Mouse (Mus musculus): ENCODE measurements around the gene Med31.
"Not testable (repeated sequence)": the region's sequence is repeated elsewhere in the genome, so short reads cannot be mapped to it uniquely, and the experiment has no call there.

The Med31 gene

GRCm38 (mm10) chr11:72203440-72203839, 12.0 kb downstream of the Med31 start:
- no peak for DNase-seq (ENCODE audit: low spot score)

DNA sequence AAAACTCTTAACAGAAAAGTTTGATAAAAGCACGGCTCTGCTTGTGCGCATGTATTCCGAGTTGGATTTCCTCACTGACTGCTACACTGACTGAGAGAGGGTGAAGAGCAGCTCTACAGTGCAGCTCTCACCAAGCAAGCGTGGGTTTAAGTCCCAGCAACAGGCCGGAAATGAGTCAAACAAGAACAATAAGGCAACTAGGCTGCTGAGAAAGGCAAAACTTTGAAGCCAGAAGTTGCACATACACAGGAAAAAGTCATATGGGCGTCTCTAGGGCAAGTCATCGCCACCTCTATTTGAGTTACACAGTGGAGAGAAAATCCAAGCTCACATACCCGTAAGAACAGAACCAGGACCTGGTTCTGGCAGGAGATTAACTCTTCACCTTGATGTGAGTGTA, 18.9 kb downstream of the Med31 start:
- DNase-seq (ENCODE audit: low spot score), result no peak

DNA sequence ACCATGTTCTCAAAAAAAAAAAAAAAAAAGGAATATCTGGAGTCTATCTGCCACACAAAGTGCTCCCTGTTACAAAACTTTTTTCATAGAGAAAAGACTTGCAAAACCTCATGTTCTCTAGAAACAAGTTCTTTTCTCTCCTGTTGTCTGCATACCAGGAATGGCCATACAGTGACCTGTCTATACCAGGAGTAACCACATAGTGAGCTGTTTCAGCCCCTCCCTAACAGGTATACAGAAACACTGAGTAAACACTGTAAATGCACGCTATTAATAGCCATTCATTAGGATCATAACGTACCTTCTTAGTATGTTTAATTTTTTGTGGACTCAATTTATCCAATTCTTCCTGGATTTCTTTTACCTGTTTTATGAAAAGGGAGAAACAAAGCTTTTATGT, 21.1 kb downstream of the Med31 start:
- no peak for DNase-seq (ENCODE audit: low spot score)

GRCm38 (mm10) chr11:72190857-72191256, 24.5 kb downstream of the Med31 start:
- DNase-seq (ENCODE audit: low spot score), result no peak

DNA sequence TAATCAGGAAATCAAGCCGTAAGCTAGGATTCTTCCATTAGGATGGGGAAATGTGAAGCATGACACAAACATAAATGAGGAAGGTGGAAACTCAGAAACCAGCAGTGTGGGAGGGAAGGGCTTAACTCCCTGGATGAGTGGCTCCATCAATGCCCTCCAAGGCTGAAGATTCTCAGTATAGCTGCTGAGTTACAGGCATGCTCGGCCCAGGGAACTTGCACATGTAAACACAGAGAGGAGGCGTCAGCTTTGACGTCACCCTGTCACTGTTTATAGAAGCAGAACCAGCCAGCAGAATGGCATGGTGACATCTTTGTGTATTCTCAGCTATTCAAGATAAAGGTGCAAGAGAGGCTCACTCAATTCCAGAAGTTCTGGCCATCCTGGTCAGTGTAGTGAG, 31.1 kb downstream of the Med31 start:
- DNase-seq (ENCODE audit: low spot score), result no peak

- no peak for DNase-seq (ENCODE audit: low spot score)
These were observed 34.3 kb downstream of the Med31 start for GRCm38 (mm10) chr11:72181136-72181535.

DNA sequence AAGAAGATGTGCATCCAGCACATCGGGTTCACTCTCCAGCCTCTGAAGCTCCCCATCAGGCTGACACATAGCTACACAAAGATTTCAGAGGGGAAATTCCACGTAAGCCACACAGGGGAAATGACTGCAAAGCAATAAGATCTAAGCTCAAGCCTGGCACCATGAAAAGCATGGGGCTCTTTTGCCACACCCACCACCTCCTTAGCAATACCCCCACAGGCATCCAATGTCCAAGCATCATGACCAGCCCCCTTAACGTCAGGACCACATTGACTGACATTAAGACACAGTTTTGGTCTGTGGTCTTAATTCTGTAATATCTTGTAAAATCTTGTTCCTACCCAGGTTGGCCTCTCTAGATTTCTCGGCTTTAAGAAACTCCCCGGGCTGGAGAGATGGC, 34.8 kb downstream of the Med31 start:
- no peak for DNase-seq (ENCODE audit: low spot score)

DNA sequence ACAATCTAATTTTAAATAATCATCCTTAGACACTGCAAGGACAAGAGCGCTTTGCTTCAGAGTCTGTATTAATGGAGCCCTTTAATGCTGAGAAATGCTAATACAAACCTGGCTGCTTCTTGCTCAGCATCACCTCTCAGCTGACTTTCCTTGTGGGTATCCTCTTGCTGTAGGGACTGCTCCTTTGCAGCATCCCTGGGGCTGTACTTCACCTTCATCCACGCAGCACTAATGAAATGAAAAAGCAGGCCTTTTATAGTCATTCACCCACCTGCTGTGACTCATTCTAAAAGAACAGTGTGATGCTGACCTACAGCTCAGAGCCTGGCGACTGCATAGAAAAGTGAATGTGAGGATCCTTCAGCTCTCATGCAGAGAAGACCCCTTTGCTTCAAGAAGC, 38.8 kb downstream of the Med31 start:
- no peak for DNase-seq (ENCODE audit: low spot score)

DNA sequence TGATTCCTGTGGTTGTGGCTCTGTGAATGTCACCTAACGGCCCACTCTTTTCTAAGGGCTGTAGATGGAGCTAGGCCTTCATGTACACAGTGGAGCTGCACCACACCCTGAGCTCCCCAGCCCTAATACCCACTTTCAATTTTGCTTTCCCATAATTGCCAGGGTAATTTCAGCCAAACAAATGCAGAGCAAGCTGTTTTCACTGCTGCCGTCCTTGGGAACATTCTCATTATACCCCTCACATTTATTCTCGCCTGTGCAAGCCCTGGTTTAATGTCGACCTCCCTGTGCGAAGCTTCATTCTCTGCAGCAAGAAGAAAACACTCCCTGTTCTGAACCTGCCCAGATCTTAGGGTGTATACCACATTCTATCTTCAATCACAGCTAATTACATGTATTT, 39.4 kb downstream of the Med31 start:
- DNase-seq (ENCODE audit: low spot score), result no peak

DNA sequence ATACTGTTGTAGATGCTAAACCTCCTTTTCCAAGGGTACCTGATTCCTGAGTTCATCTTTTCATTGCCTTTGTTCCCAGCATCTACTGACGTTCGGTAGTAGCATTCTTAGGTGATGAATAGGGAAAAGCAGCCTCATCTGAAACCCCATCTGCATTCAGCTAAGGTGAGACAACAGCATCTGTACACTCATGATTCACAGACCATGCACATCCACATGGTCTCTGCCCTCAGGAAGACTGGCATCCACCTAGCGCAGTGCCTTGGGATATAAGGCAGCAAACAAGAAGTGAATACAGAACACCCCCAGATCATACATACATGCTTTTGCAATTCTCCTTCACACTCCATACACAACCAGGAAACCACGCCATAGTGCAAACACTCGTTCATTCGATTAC, 40.7 kb downstream of the Med31 start:
- DNase-seq (ENCODE audit: low spot score), result no peak

DNA sequence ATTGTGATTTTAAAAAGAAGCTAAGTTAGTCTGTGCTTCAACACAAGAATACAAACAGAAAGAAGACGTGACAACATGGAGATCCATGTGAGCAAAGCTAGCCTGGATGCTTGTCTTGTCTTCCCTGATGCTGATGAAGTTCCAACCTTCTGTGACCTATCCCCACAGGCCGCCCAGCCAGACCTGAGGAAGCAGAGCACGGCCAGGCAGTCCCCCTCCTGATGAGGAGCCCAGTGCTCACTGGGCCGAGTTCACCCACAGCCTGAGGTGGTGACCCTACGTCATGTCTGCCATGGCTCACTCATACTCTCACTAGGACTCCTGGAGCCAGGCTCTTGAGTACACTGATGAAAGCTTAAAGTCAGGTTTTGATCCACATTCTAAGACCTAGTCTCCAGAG, 41.9 kb downstream of the Med31 start:
- no peak for DNase-seq (ENCODE audit: low spot score)

DNA sequence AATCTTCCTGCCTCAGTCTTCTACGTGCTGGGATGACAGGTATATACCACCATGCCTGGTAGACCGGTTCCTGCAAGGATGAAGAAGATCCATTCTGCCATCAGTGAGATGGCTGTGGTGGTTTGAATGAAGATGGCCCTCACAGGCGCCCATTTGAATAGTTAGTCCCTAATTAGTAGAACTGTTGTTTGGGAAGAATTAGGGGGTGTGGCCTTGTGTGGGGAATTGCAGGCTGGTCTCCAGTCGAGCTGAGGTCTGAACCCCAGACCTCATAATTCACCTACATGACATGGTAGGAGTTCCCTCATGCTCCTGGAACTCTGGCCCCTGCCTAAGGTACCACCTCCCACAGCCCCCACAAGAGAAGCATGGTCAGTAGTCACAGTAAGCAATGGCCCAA, 43.5 kb downstream of the Med31 start:
- not testable (repeated sequence) for DNase-seq (ENCODE audit: low spot score)

GRCm38 (mm10) chr11:72169871-72170270, 45.5 kb downstream of the Med31 start:
- no peak for DNase-seq (ENCODE audit: low spot score)

DNA sequence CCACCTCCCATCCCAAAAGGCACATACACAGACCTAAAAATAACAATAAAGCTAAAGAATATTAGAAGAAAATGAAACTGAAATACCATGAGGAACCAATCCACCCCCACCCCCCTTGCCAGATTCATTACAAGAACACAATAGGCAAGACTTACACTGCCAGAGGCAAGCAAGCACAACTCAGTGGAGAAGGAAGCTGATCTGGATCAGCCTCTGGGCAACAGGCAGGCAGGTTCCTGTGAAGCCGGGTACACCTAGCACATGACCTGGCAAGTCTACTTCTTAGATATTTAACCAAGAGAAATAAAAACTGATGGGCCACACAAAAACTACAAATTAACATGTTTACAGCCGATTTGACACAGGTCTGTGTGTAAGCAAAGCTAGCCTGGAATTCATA, 52.2 kb downstream of the Med31 start:
- no peak for DNase-seq (ENCODE audit: low spot score)
